Mouse (Mus musculus) embryonic fibroblast, embryonic 13.5 days (primary cell): ENCODE data around the gene Cnp.

Experiments used
- CTCF ChIP-seq: IDR thresholded peaks from 2 replicates; pipeline ENCODE4 v1.5.1; 2011; ENCODE audit warnings: mild to moderate bottlenecking, control low read depth, low read length, moderate library complexity, borderline replicate concordance; ENCODE audit not compliant: insufficient read depth
- POLR2A ChIP-seq: IDR thresholded peaks from 2 replicates; pipeline ENCODE4 v1.6.1; 2011; ENCODE audit warnings: low read depth, mild to moderate bottlenecking, control low read depth, low read length, moderate library complexity

DNA sequence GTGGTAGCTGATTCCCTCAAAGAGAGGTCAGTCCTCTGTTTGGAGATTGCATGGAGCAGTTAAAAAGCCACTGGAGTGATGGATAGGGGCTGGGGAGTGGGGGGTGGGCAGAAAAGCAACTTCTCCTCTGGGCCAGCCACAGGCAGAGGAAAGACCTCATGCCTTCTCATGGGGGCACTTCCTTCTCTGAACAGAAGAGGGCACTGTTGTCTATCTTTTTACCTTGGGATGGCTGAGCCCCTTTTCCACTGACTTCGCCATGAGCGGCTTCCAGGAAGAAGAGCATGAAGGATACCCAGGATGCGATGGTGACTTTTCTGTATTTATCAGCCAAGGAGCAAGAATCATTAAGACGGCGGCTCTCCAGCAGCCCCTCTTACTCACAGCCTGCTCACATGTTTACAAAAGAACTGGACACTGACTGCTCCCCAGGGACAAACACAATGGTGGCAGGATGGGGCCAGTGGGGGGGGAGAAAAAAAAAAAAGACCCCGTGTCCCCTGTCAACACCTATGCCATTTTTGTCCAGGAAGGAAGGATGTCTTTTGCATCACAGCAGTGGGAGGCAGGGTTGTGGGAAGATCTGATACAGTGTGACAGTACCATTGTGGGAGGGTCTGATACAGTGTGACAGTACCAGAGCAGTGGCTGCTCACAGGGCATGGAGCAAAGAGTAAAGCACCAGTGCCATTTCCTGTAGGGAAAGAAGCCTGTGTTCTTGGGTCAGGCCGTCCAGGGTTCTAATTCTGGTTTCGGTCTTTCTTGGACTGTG lies 4.1 kb upstream of the Cnp start:
- TF ChIP-seq CTCF: peak; percentile 44; the same call in 1 of the 2 replicates
- TF ChIP-seq POLR2A: no peak
